Mouse (Mus musculus) testis, adult 2 months (tissue): ENCODE data around the gene Bhlhe23. TPM values are rescaled to one million over a fixed set of nuclear protein-coding genes. Genes with fewer than 3 reads are reported as not detected.
A peak's percentile ranks its signal among the peaks of the same experiment; 100 is the strongest.

Experiments used
- H3K27ac ChIP-seq: fragments of 200-500 bp; 2 replicates; pipeline ENCODE4 v1.5.1; 2012; ENCODE audit warnings: low read depth, low read length; ENCODE audit not compliant: control insufficient read depth, insufficient read depth
- H3K27me3 ChIP-seq: fragments of 200-500 bp; 2 replicates; pipeline ENCODE4 v1.6.1; 2012; ENCODE audit warnings: mild to moderate bottlenecking, low read length, moderate library complexity; ENCODE audit not compliant: control insufficient read depth, insufficient read depth
- H3K36me3 ChIP-seq: fragments of 200-500 bp; 2 replicates; pipeline ENCODE4 v1.6.1; 2012; ENCODE audit warnings: mild to moderate bottlenecking, low read length; ENCODE audit not compliant: control insufficient read depth, insufficient read depth
- H3K4me1 ChIP-seq: fragments of 200-500 bp; 2 replicates; pipeline ENCODE4 v1.6.1; 2012; ENCODE audit warnings: low read length; ENCODE audit not compliant: control insufficient read depth, insufficient read depth
- H3K4me3 ChIP-seq: fragments of 200-500 bp; 2 replicates; pipeline ENCODE4 v1.5.1; 2012; ENCODE audit warnings: low read depth, mild to moderate bottlenecking, low read length, moderate library complexity, mixed read lengths; ENCODE audit not compliant: control insufficient read depth
- CTCF ChIP-seq: fragments of 200-500 bp; IDR thresholded peaks from 2 replicates; pipeline ENCODE4 v1.5.1; 2012; ENCODE audit warnings: low read depth, mild to moderate bottlenecking, inconsistent platforms, low read length, moderate library complexity; ENCODE audit not compliant: control insufficient read depth, insufficient read depth, insufficient replicate concordance
- POLR2A ChIP-seq: fragments of 200-500 bp; IDR thresholded peaks from 2 replicates; pipeline ENCODE4 v1.6.1; 2012; ENCODE audit warnings: low read depth, mild to moderate bottlenecking, inconsistent platforms, low read length, moderate library complexity; ENCODE audit not compliant: control insufficient read depth
- polyA plus RNA-seq: library from polyadenylated mRNA; depleted of rRNA; stranded (reverse); fragments of >200 nt; gene quantifications from 2 replicates; pipeline ENCODE4 v1.2.3, GENCODE M21; 2012; rRNA removed

Bhlhe23 gene
- polyA plus RNA-seq, 1 experiment: 0.05 TPM

DNA sequence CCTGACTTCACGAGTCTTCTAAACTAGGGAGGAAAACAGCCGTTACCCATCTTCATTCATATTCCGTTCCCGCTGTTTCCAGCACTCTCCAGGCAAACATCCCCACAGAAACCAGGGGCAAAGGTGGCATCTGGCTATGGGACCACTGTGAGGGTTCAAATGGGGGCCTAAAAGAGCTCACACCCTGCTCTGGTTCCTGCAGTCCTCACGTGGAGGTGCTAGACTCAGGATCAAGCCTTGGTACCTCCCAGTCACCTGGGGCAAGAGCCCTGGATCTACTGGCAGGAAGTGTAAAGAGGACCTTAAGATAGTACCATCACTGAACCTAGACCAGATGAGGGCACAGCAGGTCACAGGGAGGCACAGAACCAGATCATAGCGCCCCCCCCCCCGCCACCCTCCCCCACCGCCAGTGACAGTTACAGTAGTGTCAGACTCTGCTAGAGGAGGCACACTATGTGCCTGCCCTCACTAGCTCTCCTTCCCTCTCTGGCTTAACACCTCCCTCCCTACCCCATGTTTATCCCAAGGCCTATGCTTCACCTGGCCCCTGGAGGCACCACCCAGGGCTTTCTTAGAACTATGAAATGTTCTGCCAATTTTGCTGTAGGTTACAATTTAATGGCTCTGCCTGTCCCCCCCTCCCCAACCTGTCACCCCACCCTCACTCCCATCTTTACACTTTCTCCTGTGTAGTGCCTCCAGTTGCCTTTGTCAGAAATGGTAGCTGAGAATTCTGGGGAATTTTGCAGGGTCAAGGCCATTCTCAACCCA lies 50.7 kb downstream of the Bhlhe23 start:
- peak overlapping the region; percentile 80 for H3K27ac ChIP-seq
- TF ChIP-seq POLR2A (no peak), CTCF (no peak)
- peak overlapping the region; percentile 76 for H3K4me3 ChIP-seq
- no peaks in the 10 kb centered on the region; the same call in none of the 2 replicates for H3K36me3 ChIP-seq
- peaks cover 23% of the 10 kb centered on the region for H3K4me1 ChIP-seq
- no peaks in the 10 kb centered on the region for H3K27me3 ChIP-seq

DNA sequence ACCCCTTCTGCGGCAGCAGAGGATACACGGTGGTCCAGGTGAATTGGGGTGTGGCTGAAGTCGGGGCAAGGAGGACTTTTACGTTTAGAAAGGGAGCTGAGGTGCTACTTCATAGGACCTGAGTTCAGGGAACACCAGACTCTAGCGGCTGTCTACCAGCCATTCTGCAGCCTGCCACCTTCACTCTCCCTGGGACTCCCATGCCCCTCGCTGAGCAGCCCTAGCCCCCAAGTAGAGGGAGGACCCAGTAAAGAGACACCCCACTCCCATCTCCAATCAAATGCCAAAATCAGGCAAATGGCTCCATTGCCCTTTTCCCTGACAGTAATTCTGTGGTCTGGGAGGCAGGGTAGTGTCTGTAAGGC lies 51.3 kb downstream of the Bhlhe23 start:
- H3K27me3 ChIP-seq: no peaks in the 10 kb centered on the region
- peak overlapping the region; percentile 80 for H3K27ac ChIP-seq
- peaks cover 23% of the 10 kb centered on the region for H3K4me1 ChIP-seq
- TF ChIP-seq CTCF (no peak), POLR2A (no peak)
- H3K4me3 ChIP-seq: peak overlapping the region; percentile 76
- no peaks in the 10 kb centered on the region; the same call in none of the 2 replicates for H3K36me3 ChIP-seq

DNA sequence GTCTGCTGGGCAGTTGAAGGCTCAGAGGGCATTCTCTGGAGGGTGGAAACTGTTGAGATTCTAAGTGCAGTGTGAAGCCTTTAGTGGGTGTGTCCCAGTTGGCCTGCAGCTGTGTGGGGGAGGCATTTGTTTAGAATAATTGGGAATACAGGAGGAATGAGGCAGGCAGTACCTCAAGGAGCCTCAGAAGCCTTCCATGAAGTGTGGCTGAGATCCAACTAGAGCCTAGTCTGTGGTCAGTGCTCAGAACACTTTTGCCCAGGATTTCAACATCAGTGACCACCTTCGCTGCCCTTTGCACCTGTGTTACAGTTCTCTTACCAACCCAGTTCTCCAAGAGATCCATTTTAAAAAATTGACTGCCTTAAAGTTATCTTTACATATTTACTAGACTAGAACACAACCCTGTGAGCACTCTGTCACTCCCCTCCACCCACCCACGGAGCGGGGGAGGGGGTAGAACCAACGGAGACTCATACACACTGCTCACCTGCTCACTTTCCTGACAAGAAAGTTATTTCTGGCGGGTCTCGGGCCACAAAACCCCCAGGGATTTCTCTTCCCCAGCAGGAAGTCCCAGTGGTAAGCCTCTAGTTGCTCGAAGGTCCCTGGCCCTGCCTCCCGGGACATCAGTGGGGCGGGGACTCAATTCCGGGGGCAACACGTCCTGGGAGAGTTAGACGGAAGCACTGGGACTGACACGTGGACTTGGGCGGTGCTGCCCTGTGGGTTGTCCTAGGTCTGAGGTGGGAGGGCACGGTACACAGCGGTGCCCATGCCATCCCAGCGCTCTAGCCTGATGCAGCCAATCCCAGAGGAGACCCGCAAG lies 51.9 kb downstream of the Bhlhe23 start, which contains the start of gene Slc17a9:
Gene Slc17a9, plus strand, starts transcription at position 679 of the 829 bp plus-strand sequence.
- H3K27ac ChIP-seq: peak within 1 kb of the TSS; percentile 80
- H3K27me3 ChIP-seq: no peaks in the 10 kb centered on the region
- H3K4me3 ChIP-seq: peak within 1 kb of the TSS; percentile 76
- H3K4me1 ChIP-seq: peaks cover 23% of the 10 kb centered on the region
- no peaks in the 10 kb centered on the region; the same call in none of the 2 replicates for H3K36me3 ChIP-seq
- TF ChIP-seq CTCF (no peak), POLR2A (no peak)

Other genes with a start within 250 kb of the Bhlhe23 start
- gene Mrgbp, start 195.6 kb downstream of the Bhlhe23 start, polyA plus RNA-seq: 80.1 and 81.9 TPM in 2 replicates
- gene Ogfr, start 187.7 kb downstream of the Bhlhe23 start, polyA plus RNA-seq: 13.7 and 20.0 TPM in 2 replicates
- 23.2 and 25.2 TPM in 2 replicates for gene Col9a3, start 179.1 kb downstream of the Bhlhe23 start, polyA plus RNA-seq
- 177 and 192 TPM in 2 replicates for gene Tcfl5, start 134.2 kb downstream of the Bhlhe23 start, polyA plus RNA-seq
- 24.1 and 26.6 TPM in 2 replicates for gene Dido1, start 66.9 kb downstream of the Bhlhe23 start, polyA plus RNA-seq
- 29.3 and 30.9 TPM in 2 replicates for gene Gid8, start 66.8 kb downstream of the Bhlhe23 start, polyA plus RNA-seq
- 16.0 and 16.4 TPM in 2 replicates for gene Slc17a9, start 51.6 kb downstream of the Bhlhe23 start, polyA plus RNA-seq
- gene Ythdf1, start 144.0 kb upstream of the Bhlhe23 start, polyA plus RNA-seq: 22.5 TPM in 2 replicates
- gene Birc7, start 152.1 kb upstream of the Bhlhe23 start, polyA plus RNA-seq: not detected in 2 replicates
- 2.3 and 3.7 TPM in 2 replicates for gene Nkain4, start 177.8 kb upstream of the Bhlhe23 start, polyA plus RNA-seq
- 31.2 and 32.2 TPM in 2 replicates for gene Arfgap1, start 190.3 kb upstream of the Bhlhe23 start, polyA plus RNA-seq
- gene Col20a1, start 209.6 kb upstream of the Bhlhe23 start, polyA plus RNA-seq: 52.3 and 57.4 TPM in 2 replicates